Mouse (Mus musculus): Measurements from ENCODE around the gene Khdc4. TPM values are rescaled to one million over a fixed set of nuclear protein-coding genes. Genes with fewer than 3 reads are reported as not detected.

Gene Khdc4
- polyA plus RNA-seq, 1 experiment from 2014 or later = 93.1 TPM

DNA sequence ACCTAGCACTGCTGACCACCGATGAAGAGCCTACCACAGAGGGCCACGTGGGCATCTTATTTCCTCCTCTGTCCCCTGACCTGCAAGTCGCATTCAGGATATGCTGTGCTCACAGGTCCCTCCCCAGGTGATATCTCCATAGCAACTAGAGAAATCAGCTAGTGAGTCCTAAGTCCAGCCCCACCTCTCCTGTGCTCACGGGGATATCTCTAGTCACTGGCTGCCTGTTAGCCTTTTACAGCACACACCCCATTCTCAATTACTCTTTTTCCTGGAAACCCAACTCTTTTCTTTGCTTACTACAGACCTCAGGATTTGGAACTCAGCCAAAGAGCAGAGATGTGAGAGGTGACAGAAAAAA is 61.2 kb downstream of the Khdc4 start:
- 60% methylated on average over 4 of the region's 4 CpGs for WGBS
- Histone ChIP-seq H3K9me3 (no peaks in the 10 kb centered on the region), H3K4me1 (no peaks in the 10 kb centered on the region), H3K27me3 (no peaks in the 10 kb centered on the region), H3K4me2 (no peak overlapping the region), H3K27ac (no peak overlapping the region), H3K9ac (no peak overlapping the region), H3K4me3 (no peak overlapping the region), H3K36me3 (peaks cover 10% of the 10 kb centered on the region)
- no peak for ATAC-seq (ENCODE audit: borderline replicate concordance, extremely low read depth, low FRiP score, low TSS enrichment)

DNA sequence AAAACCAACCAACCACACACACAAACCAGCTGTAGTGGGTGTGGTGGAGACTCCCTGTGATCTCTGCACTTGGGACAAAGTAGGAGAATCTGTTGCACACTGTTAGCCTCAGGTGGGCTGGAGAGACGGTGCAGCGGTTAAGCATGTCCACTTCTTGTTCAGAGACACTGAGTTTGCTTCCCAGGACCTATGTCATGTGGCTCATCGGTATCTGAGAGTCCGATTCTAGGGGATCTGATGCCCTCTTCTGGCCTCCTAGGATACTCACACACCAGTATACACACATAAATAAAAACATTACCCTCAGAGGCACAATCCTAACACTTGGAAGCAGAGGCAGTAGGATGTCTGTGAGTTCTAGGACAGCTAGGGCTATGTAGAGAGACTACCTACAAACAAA is 68.7 kb downstream of the Khdc4 start:
- no peaks in the 10 kb centered on the region for H3K9me3 ChIP-seq
- no peaks in the 10 kb centered on the region for H3K36me3 ChIP-seq
- no peak overlapping the region for H3K4me3 ChIP-seq
- H3K4me1 ChIP-seq = peaks cover 14% of the 10 kb centered on the region
- H3K4me2 ChIP-seq = no peak overlapping the region
- H3K9ac ChIP-seq = no peak overlapping the region
- ATAC-seq (ENCODE audit: borderline replicate concordance, extremely low read depth, low FRiP score, low TSS enrichment) = no peak
- 63% methylated on average over 4 of the region's 4 CpGs for WGBS
- H3K27ac ChIP-seq = no peak overlapping the region
- no peaks in the 10 kb centered on the region for H3K27me3 ChIP-seq

DNA sequence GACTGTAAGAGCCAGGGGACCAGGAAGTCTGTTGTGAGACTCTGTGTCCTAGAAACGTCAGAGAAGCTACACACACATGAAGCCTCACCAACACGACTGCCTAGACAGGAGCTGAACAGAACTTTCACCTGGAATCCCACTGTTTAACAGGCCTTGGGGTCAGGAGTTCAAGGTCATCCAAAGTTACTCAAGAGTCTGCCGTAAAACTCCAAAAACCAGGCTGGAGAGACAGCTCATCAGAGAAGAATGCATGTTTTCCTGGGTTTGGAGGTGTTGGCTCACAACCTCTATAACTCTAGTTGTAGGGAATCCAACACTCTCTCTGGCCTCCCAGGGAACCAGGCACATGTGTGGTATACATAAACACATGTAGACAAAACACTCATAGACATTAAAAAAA is 69.9 kb downstream of the Khdc4 start:
- Histone ChIP-seq H3K27ac (no peak overlapping the region), H3K9ac (no peak overlapping the region), H3K4me1 (peaks cover 14% of the 10 kb centered on the region), H3K9me3 (no peaks in the 10 kb centered on the region), H3K4me2 (no peak overlapping the region), H3K36me3 (no peaks in the 10 kb centered on the region), H3K4me3 (no peak overlapping the region), H3K27me3 (no peaks in the 10 kb centered on the region)
- no peak for ATAC-seq (ENCODE audit: borderline replicate concordance, extremely low read depth, low FRiP score, low TSS enrichment)
- WGBS = 53% methylated on average over 3 of the region's 3 CpGs

DNA sequence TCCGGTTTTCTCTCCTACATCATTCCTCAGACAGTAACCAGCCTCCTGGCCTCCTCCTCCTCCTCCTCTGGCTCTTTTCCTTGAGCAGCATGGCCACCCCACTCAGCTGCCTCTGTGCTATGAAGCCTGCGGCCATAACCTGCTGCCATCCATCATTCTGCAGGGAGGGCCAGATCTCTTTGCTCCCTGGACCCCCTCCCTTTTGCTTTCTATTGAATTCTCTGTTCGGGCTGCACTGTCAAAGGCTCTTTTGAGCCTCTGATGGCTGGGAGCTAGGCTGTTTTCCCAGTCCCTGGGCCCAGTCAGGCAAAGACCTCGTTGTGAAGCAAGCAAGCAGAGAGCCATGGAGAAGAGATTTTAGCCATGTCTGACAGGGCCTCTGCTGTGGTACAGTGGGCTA is 70.7 kb downstream of the Khdc4 start:
- Histone ChIP-seq H3K4me2 (no peak overlapping the region), H3K27me3 (no peaks in the 10 kb centered on the region), H3K36me3 (no peaks in the 10 kb centered on the region), H3K27ac (no peak overlapping the region), H3K9me3 (no peaks in the 10 kb centered on the region), H3K9ac (no peak overlapping the region), H3K4me1 (peaks cover 14% of the 10 kb centered on the region), H3K4me3 (no peak overlapping the region)
- WGBS = 50% methylated on average over 4 of the region's 4 CpGs
- no peak for ATAC-seq (ENCODE audit: borderline replicate concordance, extremely low read depth, low FRiP score, low TSS enrichment)

DNA sequence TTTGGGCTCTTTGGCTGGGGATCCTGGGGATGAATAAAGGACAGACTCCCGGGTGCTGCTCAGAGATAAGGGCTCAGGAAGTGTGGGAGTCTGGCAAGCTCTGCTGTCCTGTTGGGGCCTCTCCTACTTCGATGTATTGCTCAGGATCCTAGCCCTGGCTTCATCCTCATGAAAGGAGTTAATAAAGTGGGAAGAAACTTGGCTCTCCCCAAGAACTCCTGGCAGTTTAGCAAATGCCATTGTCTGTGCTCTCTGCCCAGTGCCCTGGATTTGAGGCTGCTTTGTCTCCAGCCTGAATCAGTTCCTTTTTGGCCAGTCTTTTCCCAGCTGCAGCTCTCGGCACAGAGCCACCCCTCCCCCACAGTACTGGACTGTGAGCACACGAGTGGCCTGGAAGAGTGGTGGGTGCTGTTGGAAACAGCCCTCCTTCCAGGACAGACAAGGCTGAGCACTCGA is 72.5 kb downstream of the Khdc4 start:
- no peaks in the 10 kb centered on the region for H3K27me3 ChIP-seq
- H3K4me1 ChIP-seq = peaks cover 14% of the 10 kb centered on the region
- peak overlapping the region; percentile 84 for H3K27ac ChIP-seq
- WGBS = 5% methylated on average over 5 of the region's 5 CpGs
- H3K4me3 ChIP-seq = no peak overlapping the region
- H3K4me2 ChIP-seq = peak overlapping the region; percentile 22; the same call in 1 of the 2 replicates
- H3K9me3 ChIP-seq = no peaks in the 10 kb centered on the region
- peak; percentile 84 for ATAC-seq (ENCODE audit: borderline replicate concordance, extremely low read depth, low FRiP score, low TSS enrichment)
- H3K36me3 ChIP-seq = no peaks in the 10 kb centered on the region
- H3K9ac ChIP-seq = no peak overlapping the region

DNA sequence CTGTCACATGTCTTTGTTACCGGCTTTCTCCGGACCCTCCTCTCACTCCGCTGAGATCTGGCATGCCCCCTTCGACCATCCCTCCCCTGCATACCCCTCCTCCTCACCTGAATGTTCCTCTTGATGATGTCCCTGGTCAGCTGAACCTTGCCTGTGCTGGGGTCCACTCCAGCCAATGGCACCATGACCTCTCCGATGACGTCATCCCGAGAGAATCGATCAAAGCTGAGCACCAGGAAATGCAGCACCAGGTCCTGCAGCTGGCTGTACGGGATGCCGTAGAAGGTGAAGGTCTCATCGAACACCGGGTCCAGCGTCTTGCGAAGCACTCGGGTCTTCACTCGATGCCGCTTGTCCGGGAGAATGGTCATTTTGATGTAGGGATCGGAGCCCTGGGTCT is 76.0 kb downstream of the Khdc4 start:
- Histone ChIP-seq H3K9me3 (no peaks in the 10 kb centered on the region), H3K4me3 (no peak overlapping the region), H3K27me3 (no peaks in the 10 kb centered on the region), H3K27ac (no peak overlapping the region), H3K9ac (no peak overlapping the region), H3K4me2 (no peak overlapping the region), H3K36me3 (no peaks in the 10 kb centered on the region), H3K4me1 (peaks cover 14% of the 10 kb centered on the region)
- ATAC-seq (ENCODE audit: borderline replicate concordance, extremely low read depth, low FRiP score, low TSS enrichment) = no peak
- 93% methylated on average over 19 of the region's 19 CpGs for WGBS

DNA sequence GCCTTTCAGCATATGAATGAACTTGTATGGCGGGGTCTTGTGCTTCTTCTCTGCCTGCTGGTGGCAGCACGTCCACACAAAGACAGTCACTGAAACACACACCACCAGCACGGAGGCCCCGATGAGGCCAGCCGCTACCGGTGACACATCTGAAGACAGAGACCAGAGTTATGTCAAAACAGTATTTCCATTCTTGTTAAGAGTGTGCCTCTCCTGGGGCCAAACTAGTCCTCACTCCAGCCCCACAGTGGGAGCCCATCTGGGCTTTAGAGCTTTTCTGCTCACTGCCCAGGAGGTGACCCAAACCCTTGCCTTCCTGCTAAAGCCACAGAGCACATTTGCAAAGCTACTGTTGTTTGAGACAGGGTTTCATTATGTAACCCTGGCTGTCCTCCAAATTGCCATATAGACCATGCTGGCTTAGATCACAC is 76.8 kb downstream of the Khdc4 start:
- Histone ChIP-seq H3K4me3 (no peak overlapping the region), H3K9me3 (no peaks in the 10 kb centered on the region), H3K27me3 (no peaks in the 10 kb centered on the region), H3K4me1 (peaks cover 14% of the 10 kb centered on the region), H3K4me2 (no peak overlapping the region), H3K36me3 (no peaks in the 10 kb centered on the region), H3K9ac (no peak overlapping the region), H3K27ac (no peak overlapping the region)
- ATAC-seq (ENCODE audit: borderline replicate concordance, extremely low read depth, low FRiP score, low TSS enrichment) = no peak
- WGBS = 61% methylated on average over 6 of the region's 6 CpGs

Other genes starting within 250 kb of the Khdc4 start
- gene Sema4a, start 224.6 kb upstream of the Khdc4 start, polyA plus RNA-seq (2015; fragmentation: Nextera tagmentation; extraction: Ambion mirVana) = 4.5 and 5.3 TPM in 2 replicates
- gene Lmna, start 175.8 kb upstream of the Khdc4 start, polyA plus RNA-seq (2015; fragmentation: Nextera tagmentation; extraction: Ambion mirVana) = 111 and 121 TPM in 2 replicates
- 15.8 and 16.8 TPM in 2 replicates for gene Mex3a, start 153.4 kb upstream of the Khdc4 start, polyA plus RNA-seq (2015; fragmentation: Nextera tagmentation; extraction: Ambion mirVana)
- gene Rab25, start 137.5 kb upstream of the Khdc4 start, polyA plus RNA-seq (2015; fragmentation: Nextera tagmentation; extraction: Ambion mirVana) = 33.1 and 36.4 TPM in 2 replicates
- gene Lamtor2, start 132.7 kb upstream of the Khdc4 start, polyA plus RNA-seq (2015; fragmentation: Nextera tagmentation; extraction: Ambion mirVana) = 165 and 178 TPM in 2 replicates
- 46.4 and 49.4 TPM in 2 replicates for gene Ubqln4, start 132.0 kb upstream of the Khdc4 start, polyA plus RNA-seq (2015; fragmentation: Nextera tagmentation; extraction: Ambion mirVana)
- 290 and 301 TPM in 2 replicates for gene Ssr2, start 109.9 kb upstream of the Khdc4 start, polyA plus RNA-seq (2015; fragmentation: Nextera tagmentation; extraction: Ambion mirVana)
- gene Arhgef2, start 79.8 kb upstream of the Khdc4 start, polyA plus RNA-seq (2015; fragmentation: Nextera tagmentation; extraction: Ambion mirVana) = 105 and 116 TPM in 2 replicates
- not detected in 2 replicates for gene Rxfp4, start 32.7 kb upstream of the Khdc4 start, polyA plus RNA-seq (2015; fragmentation: Nextera tagmentation; extraction: Ambion mirVana)
- gene Rit1, start 31.0 kb downstream of the Khdc4 start, polyA plus RNA-seq (2015; fragmentation: Nextera tagmentation; extraction: Ambion mirVana) = 58.3 and 62.8 TPM in 2 replicates
- 7.5 and 7.7 TPM in 2 replicates for gene Syt11, start 89.4 kb downstream of the Khdc4 start, polyA plus RNA-seq (2015; fragmentation: Nextera tagmentation; extraction: Ambion mirVana)
- gene Gon4l, start 149.4 kb downstream of the Khdc4 start, polyA plus RNA-seq (2015; fragmentation: Nextera tagmentation; extraction: Ambion mirVana) = 9.2 and 9.4 TPM in 2 replicates
- 45.1 and 46.1 TPM in 2 replicates for gene Msto1, start 228.2 kb downstream of the Khdc4 start, polyA plus RNA-seq (2015; fragmentation: Nextera tagmentation; extraction: Ambion mirVana)